Mouse (Mus musculus): Measurements from ENCODE around the gene AU018091. TPM values are rescaled to one million over a fixed set of nuclear protein-coding genes. Genes with fewer than 3 reads are reported as not detected.
A peak's percentile ranks its signal among the peaks of the same experiment; 100 is the strongest.
"Not testable (repeated sequence)": the region's sequence is repeated elsewhere in the genome, so short reads cannot be mapped to it uniquely, and the experiment has no call there.

Gene AU018091
- total RNA-seq (2021) (not detected), polyA plus RNA-seq (2012; rRNA removed) (not detected in 2 replicates)
- long read RNA-seq: 0 reads

- no peak for DNase-seq
Measured at GRCm38 (mm10) chr7:3168925-3169324, at the start of gene AU018091. TSS of gene AU018091 (minus strand) at chr7:3169203.

- no peak for DNase-seq
Measured at GRCm38 (mm10) chr7:3217546-3218056, 48.6 kb upstream of the AU018091 start.

- DNase-seq: no peak
Measured at GRCm38 (mm10) chr7:3216331-3216730, 47.3 kb upstream of the AU018091 start.

GRCm38 (mm10) chr7:3213557-3213956 lies 44.6 kb upstream of the AU018091 start:
- peak; percentile 26 for DNase-seq

- DNase-seq: no peak
Measured at GRCm38 (mm10) chr7:3213156-3213555, 44.2 kb upstream of the AU018091 start.

- DNase-seq: no peak
Measured at GRCm38 (mm10) chr7:3212002-3212790, 43.2 kb upstream of the AU018091 start.

- no peak for DNase-seq
Measured at GRCm38 (mm10) chr7:3211518-3211917, 42.5 kb upstream of the AU018091 start.

- DNase-seq: no peak
Measured at GRCm38 (mm10) chr7:3210605-3211004, 41.6 kb upstream of the AU018091 start.

GRCm38 (mm10) chr7:3206520-3206919 lies 37.5 kb upstream of the AU018091 start:
- no peak for DNase-seq

- no peak for DNase-seq
Measured at GRCm38 (mm10) chr7:3204628-3205027, 35.6 kb upstream of the AU018091 start.

GRCm38 (mm10) chr7:3203890-3204289 lies 34.9 kb upstream of the AU018091 start:
- DNase-seq: no peak

- no peak for DNase-seq
Measured at GRCm38 (mm10) chr7:3201134-3201705, 32.2 kb upstream of the AU018091 start.

- no peak for DNase-seq
Measured at GRCm38 (mm10) chr7:3198884-3199283, 29.9 kb upstream of the AU018091 start.

- no peak for DNase-seq
Measured at GRCm38 (mm10) chr7:3195850-3196249, 26.8 kb upstream of the AU018091 start.

GRCm38 (mm10) chr7:3194531-3194930 lies 25.5 kb upstream of the AU018091 start:
- DNase-seq: no peak

- peak; percentile 63 for DNase-seq
Measured at GRCm38 (mm10) chr7:3193905-3194304, 24.9 kb upstream of the AU018091 start.

- DNase-seq: no peak
Measured at GRCm38 (mm10) chr7:3193049-3193632, 24.1 kb upstream of the AU018091 start.

GRCm38 (mm10) chr7:3191971-3192498 lies 23.0 kb upstream of the AU018091 start:
- no peak for DNase-seq

- DNase-seq: not testable (repeated sequence)
Measured at GRCm38 (mm10) chr7:3186726-3187125, 17.7 kb upstream of the AU018091 start.

GRCm38 (mm10) chr7:3186136-3186535 lies 17.1 kb upstream of the AU018091 start:
- DNase-seq: no peak

GRCm38 (mm10) chr7:3184394-3184793 lies 15.4 kb upstream of the AU018091 start:
- DNase-seq: no peak

GRCm38 (mm10) chr7:3180958-3181357 lies 12.0 kb upstream of the AU018091 start:
- not testable (repeated sequence) for DNase-seq

GRCm38 (mm10) chr7:3168296-3168695 lies 707 bp downstream of the AU018091 start:
- no peak for DNase-seq

Measured in adrenal gland, adult 2 months (tissue).